Mouse (Mus musculus) limb, embryonic 13.5 days (tissue): Measurements from ENCODE around the gene Gm20917. TPM values are rescaled to one million over a fixed set of nuclear protein-coding genes. Genes with fewer than 3 reads are reported as not detected.
"Not testable (repeated sequence)": the region's sequence is repeated elsewhere in the genome, so short reads cannot be mapped to it uniquely, and the experiment has no call there.

Source experiments
- ATAC-seq: fragments of 200-750 bp; cut with Nextera tagmentation; 2 replicates; pipeline ENCODE4 v1.8.0; 2017; ENCODE audit warnings: low read depth, moderate number of reproducible peaks, moderate TSS enrichment; ENCODE audit not compliant: low FRiP score
- H3K27ac ChIP-seq: fragments of 300-500 bp; sonication (generic); 2 replicates; pipeline ENCODE4 v1.5.1; 2015; ENCODE audit warnings: inconsistent platforms, mild to moderate bottlenecking, moderate library complexity
- H3K27me3 ChIP-seq: fragments of 300-500 bp; sonication (generic); 2 replicates; pipeline ENCODE4 v1.6.1; 2015; ENCODE audit warnings: mild to moderate bottlenecking, inconsistent platforms
- H3K36me3 ChIP-seq: fragments of 300-500 bp; sonication (generic); 2 replicates; pipeline ENCODE4 v1.6.1; 2015; ENCODE audit warnings: inconsistent platforms, mild to moderate bottlenecking, moderate library complexity
- H3K4me1 ChIP-seq: fragments of 300-500 bp; sonication (generic); 2 replicates; pipeline ENCODE4 v1.6.1; 2015; ENCODE audit warnings: inconsistent platforms
- H3K4me2 ChIP-seq: fragments of 300-500 bp; sonication (generic); replicated peaks from 2 replicates; pipeline ENCODE4 v1.6.1; 2015; ENCODE audit warnings: inconsistent platforms, mild to moderate bottlenecking, moderate library complexity
- H3K4me3 ChIP-seq: fragments of 300-500 bp; sonication (generic); 2 replicates; pipeline ENCODE4 v1.5.1; 2015; ENCODE audit warnings: moderate library complexity, mild to moderate bottlenecking, inconsistent platforms
- H3K9ac ChIP-seq: fragments of 300-500 bp; sonication (generic); 2 replicates; pipeline ENCODE4 v1.6.1; 2015; ENCODE audit warnings: mild to moderate bottlenecking, inconsistent platforms
- H3K9me3 ChIP-seq: fragments of 300-500 bp; sonication (generic); 2 replicates; pipeline ENCODE4 v1.6.1; 2016; ENCODE audit warnings: inconsistent platforms
- WGBS: fragments of 180-500 bp; shearing (Covaris S2); methylation state at CpG from one replicate; pipeline ENCODE4 v1.1.7; 2015; 5-methylcytosine and 5-hydroxymethylcytosine counted together
- polyA plus RNA-seq: library from polyadenylated mRNA; unstranded; fragments of >200 nt; fragmentation: Nextera tagmentation; extraction: Ambion mirVana; gene quantifications from 2 replicates; pipeline ENCODE4 v1.2.1, GENCODE M21; 2015

The Gm20917 gene
- polyA plus RNA-seq, result not detected in 2 replicates

DNA sequence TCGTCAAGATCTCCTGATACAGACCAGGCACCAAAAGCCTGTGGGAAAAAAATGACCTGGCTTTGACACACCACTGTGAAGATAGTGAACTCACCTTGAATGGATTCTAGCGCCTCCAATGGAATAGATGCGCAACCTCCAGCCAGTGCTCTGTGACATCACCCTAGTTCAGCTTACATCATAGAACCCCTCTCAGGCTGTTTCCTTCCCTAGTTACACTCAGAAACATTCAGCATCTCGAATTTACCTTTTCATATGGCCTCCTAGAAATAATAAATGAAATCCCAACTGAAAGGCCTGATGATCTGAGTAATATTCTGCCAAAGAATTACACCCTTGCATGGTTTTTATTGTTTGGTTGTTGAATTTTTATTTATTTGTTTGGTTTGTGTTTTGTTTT is at the start of gene Gm20917:
Gene Gm20917, minus strand, starts transcription at position 101 of the 400 bp plus-strand sequence.
- H3K9me3 ChIP-seq, H3K27me3 ChIP-seq, H3K27ac ChIP-seq, ATAC-seq, H3K36me3 ChIP-seq, H3K4me3 ChIP-seq, H3K4me1 ChIP-seq, H3K9ac ChIP-seq, H3K4me2 ChIP-seq: not testable (repeated sequence)
- no CpG with 5 or more reads among the region's 4 CpGs for WGBS

Other genes starting within 250 kb of the Gm20917 start
- not detected in 2 replicates for gene Gm20916, start 168.4 kb upstream of the Gm20917 start, polyA plus RNA-seq